Mouse (Mus musculus) liver, embryonic 16.5 days (tissue): ENCODE results near the gene Eps8l1. TPM values are rescaled to one million over a fixed set of nuclear protein-coding genes. Genes with fewer than 3 reads are reported as not detected.

Experiments
- ATAC-seq: fragments of 200-750 bp; cut with Nextera tagmentation; 2 replicates; pipeline ENCODE4 v1.8.0; 2017; ENCODE audit warnings: low read depth, mild to moderate bottlenecking, moderate number of reproducible peaks, moderate library complexity
- H3K27ac ChIP-seq: fragments of 300-500 bp; sonication (generic); 2 replicates; pipeline ENCODE4 v1.5.1; 2014; ENCODE audit warnings: mild to moderate bottlenecking, low read length
- H3K27me3 ChIP-seq: fragments of 300-500 bp; sonication (generic); 2 replicates; pipeline ENCODE4 v1.6.1; 2014; ENCODE audit warnings: low read depth, low read length, mixed read lengths; ENCODE audit not compliant: control insufficient read depth, insufficient read depth
- H3K36me3 ChIP-seq: fragments of 300-500 bp; sonication (generic); 2 replicates; pipeline ENCODE4 v1.6.1; 2014; ENCODE audit warnings: mild to moderate bottlenecking; ENCODE audit not compliant: control insufficient read depth, insufficient read depth
- H3K4me1 ChIP-seq: fragments of 300-500 bp; sonication (generic); 2 replicates; pipeline ENCODE4 v1.6.1; 2014; ENCODE audit warnings: low read depth, low read length, mixed read lengths; ENCODE audit not compliant: control insufficient read depth
- H3K4me2 ChIP-seq: fragments of 300-500 bp; sonication (generic); 2 replicates; pipeline ENCODE4 v1.6.1; 2014; ENCODE audit warnings: low read depth, low read length, mixed read lengths
- H3K4me3 ChIP-seq: fragments of 300-500 bp; sonication (generic); 2 replicates; pipeline ENCODE4 v1.5.1; 2014; ENCODE audit warnings: low read depth, mild to moderate bottlenecking, low read length
- H3K9ac ChIP-seq: fragments of 300-500 bp; sonication (generic); 2 replicates; pipeline ENCODE4 v1.6.1; 2014; ENCODE audit warnings: low read depth, low read length
- H3K9me3 ChIP-seq: fragments of 300-500 bp; sonication (generic); replicated peaks from 2 replicates; pipeline ENCODE4 v1.6.1; 2016; ENCODE audit warnings: low read length; ENCODE audit not compliant: control insufficient read depth
- WGBS: fragments of 180-500 bp; shearing (Covaris S2); extraction: QIAGEN DNeasy Blood & Tissue Kit; methylation state at CpG from one replicate; pipeline ENCODE4 v1.1.7; 2014; ENCODE audit not compliant: insufficient replicate concordance; 5-methylcytosine and 5-hydroxymethylcytosine counted together
- polyA plus RNA-seq: library from polyadenylated mRNA; unstranded; fragments of >200 nt; fragmentation: Nextera tagmentation; extraction: Ambion mirVana; gene quantifications from 2 replicates; pipeline ENCODE4 v1.2.1, GENCODE M21; 2015

Gene Eps8l1
- polyA plus RNA-seq, 1 experiment from 2014 or later: 1.1 TPM

DNA sequence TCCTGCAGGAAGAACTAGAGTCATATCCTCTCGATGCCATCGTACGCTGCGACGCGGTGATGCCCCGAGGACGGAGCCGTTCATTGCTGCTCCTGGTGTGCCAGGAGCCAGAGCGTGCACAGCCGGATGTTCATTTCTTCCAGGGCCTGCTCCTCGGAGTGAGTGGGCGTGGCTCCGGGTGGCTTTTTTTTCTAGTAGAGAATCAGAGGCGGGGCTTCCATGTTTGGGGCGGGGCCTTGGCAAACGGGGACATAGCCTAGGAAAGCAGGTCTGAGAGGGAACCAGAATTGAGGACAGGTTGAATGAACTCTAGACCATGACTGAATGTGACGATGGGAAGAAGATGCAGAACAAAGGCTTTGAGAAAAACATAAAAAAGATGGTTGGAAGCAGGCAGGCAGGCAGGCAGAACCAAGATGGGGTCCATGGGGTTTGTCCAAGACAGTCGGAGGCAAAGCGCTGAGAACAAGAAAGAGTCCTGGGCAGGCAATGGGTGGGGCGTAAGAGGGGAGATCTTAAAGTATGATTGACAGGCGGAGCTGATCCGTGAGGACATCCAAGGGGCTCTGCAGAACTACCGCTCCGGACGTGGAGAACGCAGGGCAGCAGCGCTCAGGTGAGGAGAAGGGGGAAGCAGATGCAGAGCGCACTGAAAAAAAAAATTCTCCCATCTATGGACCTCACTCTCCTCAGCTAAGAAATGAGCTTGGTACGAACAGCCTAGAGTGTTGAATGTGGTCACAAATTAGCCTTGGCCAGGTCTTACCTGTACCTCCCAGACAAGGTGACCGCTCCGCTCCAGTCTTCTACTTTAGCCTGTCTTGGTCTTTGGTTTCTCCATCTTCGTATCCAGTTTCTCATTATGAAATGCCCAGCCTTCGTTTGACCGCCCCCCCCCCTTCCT, 10.1 kb downstream of the Eps8l1 start:
- H3K4me1 ChIP-seq: no peaks in the 10 kb centered on the region; the same call in 1 of the 2 replicates
- H3K9ac ChIP-seq: no peak overlapping the region
- H3K36me3 ChIP-seq: no peaks in the 10 kb centered on the region
- no peaks in the 10 kb centered on the region for H3K9me3 ChIP-seq
- H3K27ac ChIP-seq: no peak overlapping the region
- WGBS: 7% methylated on average over 35 of the region's 35 CpGs
- H3K27me3 ChIP-seq: peaks cover 29% of the 10 kb centered on the region
- peak overlapping the region; percentile 14 for H3K4me3 ChIP-seq
- peak overlapping the region; percentile 38 for H3K4me2 ChIP-seq
- peak; percentile 21; the same call in 1 of the 2 replicates for ATAC-seq

DNA sequence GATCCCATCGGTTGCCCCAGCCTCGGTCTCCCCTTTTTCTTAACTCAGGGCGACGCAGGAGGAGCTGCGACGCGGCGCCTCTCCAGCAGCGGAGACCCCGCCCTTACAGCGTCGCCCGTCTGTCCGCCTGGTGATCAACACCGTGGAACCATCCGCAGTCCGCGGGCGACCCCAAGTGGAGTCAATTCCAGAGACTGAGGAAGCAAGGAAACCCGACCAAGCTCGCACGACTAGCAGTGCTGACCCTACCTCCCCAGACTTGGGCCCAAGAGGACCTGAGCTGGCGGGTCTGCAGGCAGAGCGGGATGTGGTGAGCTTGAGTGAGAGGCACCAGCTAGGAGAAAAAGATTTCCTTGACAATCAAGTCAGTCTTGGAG, 10.7 kb downstream of the Eps8l1 start:
- Histone ChIP-seq H3K9me3 (no peaks in the 10 kb centered on the region), H3K36me3 (no peaks in the 10 kb centered on the region), H3K4me1 (no peaks in the 10 kb centered on the region; the same call in 1 of the 2 replicates), H3K4me3 (peak overlapping the region; percentile 14), H3K27ac (no peak overlapping the region), H3K4me2 (peak overlapping the region; percentile 38), H3K9ac (no peak overlapping the region), H3K27me3 (peaks cover 32% of the 10 kb centered on the region)
- peak; percentile 64 for ATAC-seq
- 4% methylated on average over 24 of the region's 24 CpGs for WGBS

GRCm38 (mm10) chr7:4473940-4474339, 13.5 kb downstream of the Eps8l1 start:
- Histone ChIP-seq H3K4me1 (no peaks in the 10 kb centered on the region; the same call in 1 of the 2 replicates), H3K9me3 (no peaks in the 10 kb centered on the region), H3K27me3 (peaks cover 53% of the 10 kb centered on the region), H3K4me2 (no peak overlapping the region), H3K36me3 (no peaks in the 10 kb centered on the region), H3K9ac (no peak overlapping the region), H3K27ac (no peak overlapping the region), H3K4me3 (no peak overlapping the region)
- no peak for ATAC-seq
- WGBS: 16% methylated on average over 19 of the region's 19 CpGs

- peak; percentile 88 for ATAC-seq
- Histone ChIP-seq H3K9ac (no peak overlapping the region), H3K27me3 (peaks cover 40% of the 10 kb centered on the region)
These were observed 17.7 kb downstream of the Eps8l1 start for GRCm38 (mm10) chr7:4478021-4478795.

GRCm38 (mm10) chr7:4478796-4479291, 18.4 kb downstream of the Eps8l1 start:
- Histone ChIP-seq H3K9me3 (no peaks in the 10 kb centered on the region), H3K4me3 (peak overlapping the region; percentile 44), H3K27me3 (peaks cover 38% of the 10 kb centered on the region), H3K9ac (no peak overlapping the region), H3K4me2 (peak overlapping the region; percentile 50), H3K36me3 (peaks cover 8% of the 10 kb centered on the region), H3K4me1 (no peaks in the 10 kb centered on the region), H3K27ac (no peak overlapping the region)
- ATAC-seq: no peak
- 9% methylated on average over 16 of the region's 16 CpGs for WGBS

More at GRCm38 (mm10) chr7:4478021-4478795, 17.7 kb downstream of the Eps8l1 start:
- 3% methylated on average over 39 of the region's 39 CpGs for WGBS
- peak overlapping the region; percentile 44 for H3K4me3 ChIP-seq
- 0 out of 2 replicates have a peak overlapping the region, but pooled peaks have one; percentile 1 for H3K27ac ChIP-seq
- no peaks in the 10 kb centered on the region for H3K9me3 ChIP-seq
- peak overlapping the region; percentile 50 for H3K4me2 ChIP-seq
- no peaks in the 10 kb centered on the region for H3K4me1 ChIP-seq
- peaks cover 8% of the 10 kb centered on the region for H3K36me3 ChIP-seq

DNA sequence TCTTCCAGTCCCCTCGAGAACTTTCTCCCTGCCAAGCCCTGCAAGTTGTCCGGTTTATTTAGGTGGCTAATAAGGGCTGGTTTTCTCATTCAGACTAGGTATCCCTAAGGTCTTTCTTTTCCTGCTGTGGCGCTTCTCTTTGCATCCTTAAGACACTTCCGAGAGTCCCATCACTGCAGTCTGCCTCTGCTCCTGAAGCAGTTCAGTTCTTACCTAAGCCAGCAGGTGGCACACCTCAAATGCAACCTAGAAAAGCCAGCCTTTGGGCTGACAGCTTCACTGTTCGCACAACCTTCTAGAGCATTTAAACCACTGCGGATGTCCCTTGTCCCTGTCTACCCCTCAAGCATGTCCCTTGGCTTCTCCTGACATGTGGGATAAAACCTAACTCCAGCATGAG, 19.2 kb downstream of the Eps8l1 start:
- Histone ChIP-seq H3K9ac (no peak overlapping the region), H3K36me3 (peaks cover 13% of the 10 kb centered on the region), H3K4me1 (no peaks in the 10 kb centered on the region), H3K4me2 (no peak overlapping the region), H3K9me3 (no peaks in the 10 kb centered on the region), H3K27ac (no peak overlapping the region), H3K4me3 (no peak overlapping the region), H3K27me3 (peaks cover 32% of the 10 kb centered on the region)
- WGBS: 43% methylated on average over 6 of the region's 6 CpGs
- ATAC-seq: no peak

DNA sequence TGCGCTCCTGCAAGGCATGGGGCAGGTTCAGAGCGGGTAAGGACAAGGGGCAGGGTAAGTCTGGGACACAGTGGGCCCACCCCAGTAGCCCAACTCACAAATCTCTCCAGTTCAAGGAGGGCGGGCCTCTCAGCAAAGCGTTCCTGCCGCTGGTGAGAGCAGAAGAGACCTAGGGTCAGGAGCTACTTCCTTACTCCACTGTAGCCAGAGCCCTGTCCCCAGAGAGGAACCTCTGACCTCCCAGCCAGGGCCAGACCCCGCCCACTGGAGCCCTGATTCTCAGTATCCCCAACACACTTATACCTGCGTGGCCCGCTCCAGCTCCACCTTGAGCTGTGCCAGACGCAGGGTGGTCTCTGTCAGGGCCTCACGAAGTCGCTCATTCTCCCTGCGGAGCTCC, 21.8 kb downstream of the Eps8l1 start:
- H3K27me3 ChIP-seq: peaks cover 22% of the 10 kb centered on the region
- H3K27ac ChIP-seq: no peak overlapping the region
- no peak overlapping the region for H3K4me3 ChIP-seq
- H3K9me3 ChIP-seq: no peaks in the 10 kb centered on the region
- 77% methylated on average over 12 of the region's 12 CpGs for WGBS
- no peak overlapping the region for H3K9ac ChIP-seq
- no peak overlapping the region for H3K4me2 ChIP-seq
- H3K36me3 ChIP-seq: peaks cover 19% of the 10 kb centered on the region
- no peaks in the 10 kb centered on the region for H3K4me1 ChIP-seq
- ATAC-seq: no peak

DNA sequence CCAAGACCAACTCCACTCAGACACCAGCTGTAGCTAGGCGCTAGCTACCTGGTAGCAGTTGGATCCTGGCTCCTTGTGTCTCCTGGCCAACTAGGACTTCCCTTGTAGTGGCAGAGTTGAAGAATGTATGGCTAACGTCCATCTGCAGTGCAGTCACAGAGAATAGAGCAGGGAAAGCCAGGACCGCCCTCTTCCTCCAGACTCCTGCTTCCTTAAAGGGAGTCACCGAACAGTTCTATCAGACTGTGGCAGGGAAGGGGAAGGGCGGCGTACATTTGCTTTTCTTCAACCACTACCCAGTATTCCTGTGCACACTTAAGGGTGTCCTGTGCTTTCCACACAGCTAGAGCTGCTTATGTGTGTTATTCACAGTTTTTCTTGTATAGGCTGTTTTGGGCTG, 30.8 kb downstream of the Eps8l1 start:
- Histone ChIP-seq H3K36me3 (peaks cover 15% of the 10 kb centered on the region), H3K4me1 (peaks cover 16% of the 10 kb centered on the region), H3K4me2 (no peak overlapping the region), H3K9ac (no peak overlapping the region), H3K27me3 (no peaks in the 10 kb centered on the region), H3K4me3 (no peak overlapping the region), H3K27ac (no peak overlapping the region), H3K9me3 (no peaks in the 10 kb centered on the region)
- WGBS: 45% methylated on average over 6 of the region's 6 CpGs
- ATAC-seq: no peak
